Mouse (Mus musculus) embryonic fibroblast, embryonic 13.5 days (primary cell): ENCODE measurements around the gene Tmcc3.

Experiments
- CTCF ChIP-seq: IDR thresholded peaks from 2 replicates; pipeline ENCODE4 v1.5.1; 2011; ENCODE audit warnings: mild to moderate bottlenecking, control low read depth, low read length, moderate library complexity, borderline replicate concordance; ENCODE audit not compliant: insufficient read depth
- POLR2A ChIP-seq: IDR thresholded peaks from 2 replicates; pipeline ENCODE4 v1.6.1; 2011; ENCODE audit warnings: low read depth, mild to moderate bottlenecking, control low read depth, low read length, moderate library complexity

DNA sequence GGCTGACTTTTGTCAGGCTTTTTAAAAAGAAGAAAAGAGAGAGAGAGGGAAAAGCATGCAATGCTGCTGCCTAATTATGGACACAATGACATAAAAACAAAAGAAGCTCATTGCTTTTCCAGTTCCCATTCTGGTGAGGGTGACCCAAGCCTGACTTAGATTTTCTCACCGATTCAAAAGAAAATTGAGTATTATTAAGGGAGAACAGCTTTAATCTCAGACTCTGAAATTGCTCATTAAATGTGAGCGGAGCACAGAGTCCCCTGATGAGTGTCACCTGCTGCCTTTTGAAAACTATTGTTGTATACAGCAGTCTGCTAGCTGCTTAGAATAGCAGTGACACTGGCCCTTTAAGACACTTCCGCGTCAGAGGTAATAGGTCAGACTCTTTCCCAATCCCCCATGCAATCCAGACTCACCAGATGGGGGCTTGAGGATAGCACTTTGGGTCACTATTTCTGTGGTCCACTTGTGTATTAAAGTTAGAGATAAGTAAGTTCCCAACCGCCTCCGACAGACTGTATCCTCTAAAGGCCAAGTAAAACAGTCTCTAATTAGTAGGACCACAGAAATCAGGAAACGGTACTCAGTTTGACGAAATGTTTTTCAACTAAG is 185.2 kb downstream of the Tmcc3 start:
- TF ChIP-seq CTCF = no peak
- no peak for TF ChIP-seq POLR2A
